Mouse (Mus musculus): ENCODE measurements at regions not wholly inside any gene's neighbourhood (a gene's known extent, or its start where the extent isn't known, plus 50 kb on each side); places are given as distances from the start of the nearest gene placed in this dataset.
"Not testable (repeated sequence)": the region's sequence is repeated elsewhere in the genome, so short reads cannot be mapped to it uniquely, and the experiment has no call there.

DNA sequence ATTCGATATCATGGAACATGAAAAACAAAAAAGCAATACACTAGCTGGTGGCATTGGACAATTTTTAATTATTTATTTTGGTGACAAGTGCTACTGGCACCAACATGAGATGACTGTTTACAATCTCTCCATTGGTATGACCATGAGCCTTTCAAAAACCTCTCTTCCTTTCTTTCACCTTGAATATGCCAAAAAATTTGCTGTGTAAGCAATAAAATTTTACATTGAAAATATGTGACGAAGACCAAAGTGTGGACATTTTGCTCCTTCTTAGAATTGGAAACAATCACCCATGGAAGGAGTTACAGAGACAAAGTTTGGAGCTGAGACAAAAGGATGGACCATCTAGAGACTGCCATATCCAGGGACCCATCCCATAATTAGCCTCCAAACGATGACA is 83.4 kb upstream of the Gm49339 start:
- not testable (repeated sequence) for DNase-seq (ENCODE audit: low spot score in 2 of 2)

GRCm38 (mm10) chr10:51405141-51405540 is 75.3 kb upstream of the Gm49339 start:
- peak; percentile 21 to 42 for DNase-seq (ENCODE audit: low spot score in 2 of 2)

- DNase-seq (ENCODE audit: low spot score in 2 of 2): no peak
Observed at GRCm38 (mm10) chr10:51412795-51413194, 67.6 kb upstream of the Gm49339 start.

- DNase-seq (ENCODE audit: low spot score in 2 of 2): no peak
Observed at GRCm38 (mm10) chr10:51414512-51414911, 65.9 kb upstream of the Gm49339 start.

DNA sequence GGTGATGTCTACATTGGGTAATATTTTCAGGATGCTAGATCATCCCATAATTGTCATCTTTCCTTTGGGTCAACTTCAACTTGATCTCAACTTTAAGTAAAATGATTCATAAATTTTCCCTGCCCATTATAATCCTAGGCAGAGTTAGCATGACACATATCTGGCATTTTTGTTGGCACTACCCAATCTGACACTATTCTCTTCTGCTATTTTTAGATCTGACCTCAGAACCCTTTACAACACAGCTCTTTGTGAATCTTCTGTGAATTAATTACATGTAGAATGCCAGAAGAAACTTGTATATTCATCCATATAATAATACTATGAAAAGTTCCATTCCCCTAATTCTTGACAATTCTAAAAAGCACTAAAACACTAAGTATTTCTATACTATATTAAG is 63.7 kb upstream of the Gm49339 start:
- DNase-seq (ENCODE audit: low spot score in 2 of 2): no peak

GRCm38 (mm10) chr10:51417221-51417911 is 63.0 kb upstream of the Gm49339 start:
- no peak for DNase-seq (ENCODE audit: low spot score in 2 of 2)

- DNase-seq (ENCODE audit: low spot score in 2 of 2): no peak
Observed at GRCm38 (mm10) chr10:51418550-51418949, 61.9 kb upstream of the Gm49339 start.

GRCm38 (mm10) chr10:51422501-51422900 is 57.9 kb upstream of the Gm49339 start:
- DNase-seq (ENCODE audit: low spot score in 2 of 2): no peak

All from right cerebral cortex, postnatal 36 days (tissue).